Comparison of ENCODE assay signal across 8 mouse cellular contexts in the genomic region with DNA sequence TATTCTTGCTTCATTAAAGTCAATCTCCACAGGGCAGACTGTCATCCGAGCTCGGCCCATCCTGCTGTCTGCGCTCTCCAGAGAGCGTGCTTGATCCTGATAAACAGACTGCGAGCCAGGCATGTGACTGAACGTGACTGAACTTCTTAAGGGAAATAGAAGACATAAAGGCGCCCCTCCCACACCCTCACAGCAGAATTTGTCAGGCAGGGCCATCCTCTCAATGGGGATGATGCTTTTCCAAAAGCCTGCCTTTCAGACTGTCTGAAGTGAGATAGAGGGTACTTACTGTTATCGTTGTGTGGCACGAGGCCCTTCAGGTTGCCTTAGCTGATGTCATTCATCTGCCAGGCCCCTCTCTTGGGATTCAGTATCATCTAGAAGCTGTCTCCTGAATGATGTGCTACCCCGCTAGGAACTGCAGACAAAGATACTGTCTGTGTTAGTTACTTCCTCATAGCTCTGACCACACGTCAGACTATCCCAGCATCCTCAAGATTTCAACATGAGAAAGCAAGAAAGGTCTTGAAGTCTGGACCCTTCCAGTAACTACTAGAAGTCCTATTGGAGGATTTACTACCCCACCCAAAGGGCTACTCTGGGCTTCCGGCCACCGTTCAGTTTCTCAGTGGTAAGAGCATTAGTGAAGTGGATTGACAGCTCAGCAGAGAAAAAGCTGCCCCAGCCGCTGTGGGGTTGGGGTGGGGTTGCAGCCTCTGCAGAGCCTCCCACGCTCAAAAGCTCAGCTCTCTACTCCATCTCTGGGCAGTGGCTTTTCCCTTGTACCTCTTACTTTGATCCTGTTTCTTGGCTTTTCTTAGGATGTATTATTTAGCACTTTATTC. TPM values are rescaled to one million over a fixed set of nuclear protein-coding genes. Genes with fewer than 3 reads are reported as not detected.
DNase-seq lines count a peak whose midpoint lies in the region; ATAC-seq and TF ChIP-seq lines count a peak whose summit lies in the region.
"Had no signal": no experiment of that assay in that cellular context is flagged by ENCODE, and none has a peak within 500 bp of the region (broad histone marks: within the 10 kb centered on the region; RNA-seq: fewer than 3 reads in every experiment).

No protein-coding gene starts in this region.

- peak overlapping the region; percentile 98 for H3K27ac ChIP-seq in liver, embryonic 13.5 days
- H3K27ac ChIP-seq in forebrain, embryonic 12.5 days = no peak overlapping the region
- H3K27ac ChIP-seq: layer of hippocampus, adult 2 months had no signal

- peak; percentile 73 for ATAC-seq in G1E (ENCODE audit: extremely low read depth, insufficient number of reproducible peaks, low FRiP score, poor library complexity, severe bottlenecking)
- peak; percentile 93 for ATAC-seq in liver, embryonic 13.5 days (ENCODE audit: low read depth)
- ATAC-seq in forebrain, embryonic 12.5 days (ENCODE audit: low FRiP score) = no peak

- H3K27me3 ChIP-seq in G1E (ENCODE audit: insufficient read depth, low read length) = no peaks in the 10 kb centered on the region
- no peaks in the 10 kb centered on the region for H3K27me3 ChIP-seq in liver, embryonic 13.5 days
- no peaks in the 10 kb centered on the region for H3K27me3 ChIP-seq in forebrain, embryonic 12.5 days

- H3K4me1 ChIP-seq in G1E (ENCODE audit: insufficient read depth, low read depth, low read length) = peaks cover 81% of the 10 kb centered on the region
- H3K4me1 ChIP-seq in liver, embryonic 13.5 days (replicated peaks) = peaks cover 75% of the 10 kb centered on the region
- peaks cover 3% of the 10 kb centered on the region; the same call in 1 of the 2 replicates for H3K4me1 ChIP-seq in forebrain, embryonic 12.5 days

- peak overlapping the region; percentile 63 for H3K4me2 ChIP-seq in liver, embryonic 13.5 days
- no peak overlapping the region for H3K4me2 ChIP-seq in forebrain, embryonic 12.5 days

- DNase-seq in G1E (ENCODE audit: low spot score) = peak; percentile 47
- peak; percentile 71 for DNase-seq in c-Kit-negative CD71-positive TER-119-positive erythroid progenitor cells, embryonic 14.5 days (ENCODE audit: low read depth, low spot score)
- DNase-seq in liver, embryonic 13.5 days = peak; percentile 88
- DNase-seq in retina, postnatal 7 days (ENCODE audit: low read depth, low spot score) = peak; percentile 41
- no peak for DNase-seq in layer of hippocampus, adult 11-12 months (ENCODE audit: low spot score)
- no peak for DNase-seq in cerebellum, postnatal 10 days

- no peaks in the 10 kb centered on the region for H3K36me3 ChIP-seq in G1E (replicated peaks)
- H3K36me3 ChIP-seq in liver, embryonic 13.5 days = no peaks in the 10 kb centered on the region
- H3K36me3 ChIP-seq in forebrain, embryonic 12.5 days (replicated peaks) = no peaks in the 10 kb centered on the region

- H3K9me3 ChIP-seq in G1E (replicated peaks) = no peaks in the 10 kb centered on the region; the same call in 1 of the 2 replicates
- no peaks in the 10 kb centered on the region for H3K9me3 ChIP-seq in liver, embryonic 13.5 days (replicated peaks)
- no peaks in the 10 kb centered on the region for H3K9me3 ChIP-seq in forebrain, embryonic 12.5 days

- no peak for TF ChIP-seq CTCF in G1E (IDR thresholded peaks at IDR 0.05; ENCODE audit: low read depth, low read length)

- H3K4me3 ChIP-seq in G1E (ENCODE audit: low read depth, low read length) = peak overlapping the region; percentile 62
- H3K4me3 ChIP-seq in liver, embryonic 13.5 days (replicated peaks) = peak overlapping the region; percentile 48
- no peak overlapping the region for H3K4me3 ChIP-seq in forebrain, embryonic 12.5 days (replicated peaks)
- H3K4me3 ChIP-seq: layer of hippocampus, adult 2 months had no signal

- WGBS in liver, embryonic 13.5 days (ENCODE audit: insufficient replicate concordance) = 12% methylated on average over 15 of the region's 15 CpGs
- WGBS in forebrain, embryonic 12.5 days = 63% methylated on average over 15 of the region's 15 CpGs

- H3K9ac ChIP-seq in liver, embryonic 13.5 days = peak overlapping the region; percentile 69
- no peak overlapping the region for H3K9ac ChIP-seq in forebrain, embryonic 12.5 days

RNA-seq across cellular contexts. Expression of gene Mns1, which starts 28.2 kb away (rescaled TPM):
- total RNA-seq in G1E (2014; fragmentation: Nextera tagmentation) (138 and 151 TPM in 2 replicates), G1E (2017) (219 and 357 TPM in 2 replicates)
- polyA plus RNA-seq in G1E (2012) = 24.4 and 33.2 TPM in 2 replicates
- 101 and 144 TPM in 2 replicates for polyA plus RNA-seq in liver, embryonic 13.5 days (2015; fragmentation: Nextera tagmentation; extraction: Ambion mirVana)
- polyA plus RNA-seq in forebrain, embryonic 12.5 days (2016; fragmentation: Nextera tagmentation; extraction: Ambion mirVana) = 44.7 and 51.6 TPM in 2 replicates

Comparison
In these comparisons a context has a peak if more than half of its experiments do, and no peak if none do; other contexts are left out.
1. DNase-seq: peak in G1E (single experiment), c-Kit-negative CD71-positive TER-119-positive erythroid progenitor cells, embryonic 14.5 days (single experiment), liver, embryonic 13.5 days (single experiment) and retina, postnatal 7 days (single experiment); none in layer of hippocampus, adult 11-12 months (single experiment) and cerebellum, postnatal 10 days (0 of 2).